Mouse (Mus musculus) spleen, postnatal 0 days (tissue): ENCODE measurements around the gene Krt32. TPM values are rescaled to one million over a fixed set of nuclear protein-coding genes. Genes with fewer than 3 reads are reported as not detected.

ENCODE experiments used
- polyA plus RNA-seq: library from polyadenylated mRNA; unstranded; fragments of >200 nt; fragmentation: Nextera tagmentation; extraction: Ambion mirVana; gene quantifications from 2 replicates; pipeline ENCODE4 v1.2.1, GENCODE M21; 2015

Krt32 gene
- not detected in 2 replicates for polyA plus RNA-seq

GRCm38 (mm10) chr11:100087861-100088260, at the start of gene Krt32:
Gene Krt32 (minus strand): TSS chr11:100088226.

GRCm38 (mm10) chr11:100135731-100136130, 47.7 kb upstream of the Krt32 start, which contains the start of gene Krt15:
Gene Krt15 (minus strand): TSS chr11:100135928.

GRCm38 (mm10) chr11:100121466-100121865, 33.4 kb upstream of the Krt32 start, which contains the start of gene Krt13:
Gene Krt13 (minus strand): TSS chr11:100121566.

DNA sequence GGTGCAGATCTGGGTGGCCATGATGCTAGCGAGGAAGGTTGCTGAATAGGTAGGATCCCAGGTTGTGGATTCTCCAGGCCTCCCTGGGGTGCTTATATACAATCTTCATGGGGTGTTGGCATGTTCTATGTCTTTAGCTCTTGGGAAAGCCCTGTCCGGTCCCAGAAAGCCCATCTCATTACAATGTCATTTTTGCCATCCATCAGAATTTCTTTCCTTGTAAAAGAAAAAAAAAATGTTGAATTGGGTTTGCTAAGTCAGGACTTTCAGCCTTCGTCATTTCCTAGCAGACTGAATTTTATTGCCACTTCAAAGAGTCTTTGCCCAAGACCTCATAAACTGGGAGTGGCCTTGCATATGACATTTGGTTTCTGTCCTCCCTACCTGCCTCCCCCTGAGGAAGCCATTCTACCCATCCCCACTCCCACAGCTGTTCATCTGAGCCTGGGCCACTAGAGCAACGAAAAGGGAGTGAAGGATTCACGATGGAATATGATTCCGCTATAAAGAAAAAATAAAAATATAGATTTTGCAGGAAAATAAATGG, 17.6 kb upstream of the Krt32 start, which contains the start of gene Krt36:
Gene Krt36 (minus strand): TSS at position 51 of the 547 bp plus-strand sequence.

DNA sequence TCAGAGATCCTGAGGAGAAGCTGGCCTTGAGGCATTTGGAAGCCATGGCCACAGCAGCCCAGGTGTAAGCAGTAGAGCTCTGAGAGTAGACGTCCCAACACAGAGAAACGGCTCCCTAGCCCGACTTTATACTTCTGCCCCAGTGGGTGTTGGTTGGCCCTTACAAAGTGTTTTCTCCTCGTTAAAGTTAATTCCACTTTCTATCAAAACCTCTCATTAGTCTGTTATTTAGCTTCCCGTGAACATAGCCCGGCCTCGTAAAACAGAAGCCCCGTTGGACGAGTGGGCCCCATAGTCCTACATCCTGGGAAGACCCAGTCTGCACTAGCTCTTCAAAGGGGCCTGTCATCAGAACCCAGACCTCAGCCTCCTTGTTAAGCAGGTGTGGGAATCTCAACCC, 8.1 kb upstream of the Krt32 start, which contains the start of gene Krt35:
Gene Krt35 (minus strand): TSS at position 101 of the 400 bp plus-strand sequence.

GRCm38 (mm10) chr11:100050451-100050850, 37.6 kb downstream of the Krt32 start, which contains the start of gene Krt31:
Gene Krt31 (minus strand): TSS chr11:100050551.

DNA sequence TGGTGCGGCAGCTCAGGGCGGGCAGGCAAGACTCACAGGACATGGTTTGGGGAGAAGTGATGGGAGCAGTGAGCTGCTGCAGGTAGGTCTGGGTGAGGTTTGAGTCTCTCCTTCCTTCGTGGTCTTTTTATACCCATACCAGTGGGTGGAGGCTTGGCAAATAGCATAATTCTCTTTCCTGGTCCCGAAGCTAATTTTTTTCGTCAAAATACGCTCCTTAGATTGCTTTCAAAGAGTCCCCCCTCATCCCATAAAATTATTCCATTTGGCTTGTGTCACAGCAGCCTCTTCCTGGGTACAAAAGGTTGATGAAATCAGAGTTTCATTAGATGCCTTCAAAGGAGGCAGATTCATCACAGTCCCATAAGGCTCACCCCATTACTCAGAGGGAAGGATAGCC, 46.6 kb downstream of the Krt32 start, which contains the start of gene Krt34:
Gene Krt34 (minus strand): TSS at position 101 of the 400 bp plus-strand sequence.

Other genes with a start within 250 kb of the Krt32 start
- not detected in 2 replicates for gene Krtap4-16, start 236.6 kb downstream of the Krt32 start, polyA plus RNA-seq
- not detected in 2 replicates for gene Gm11568, start 230.3 kb downstream of the Krt32 start, polyA plus RNA-seq
- not detected in 2 replicates for gene Gm11559, start 223.8 kb downstream of the Krt32 start, polyA plus RNA-seq
- not detected in 2 replicates for gene Krtap9-1, start 214.8 kb downstream of the Krt32 start, polyA plus RNA-seq
- gene Gm11567, start 209.0 kb downstream of the Krt32 start, polyA plus RNA-seq: not detected in 2 replicates
- gene Krtap31-1, start 180.3 kb downstream of the Krt32 start, polyA plus RNA-seq: not detected in 2 replicates
- not detected in 2 replicates for gene Gm11565, start 173.5 kb downstream of the Krt32 start, polyA plus RNA-seq
- not detected in 2 replicates for gene Krtap31-2, start 151.9 kb downstream of the Krt32 start, polyA plus RNA-seq
- gene Krtap9-5, start 139.8 kb downstream of the Krt32 start, polyA plus RNA-seq: not detected in 2 replicates
- gene Krtap29-1, start 109.2 kb downstream of the Krt32 start, polyA plus RNA-seq: not detected in 2 replicates
- gene Krtap16-1, start 101.6 kb downstream of the Krt32 start, polyA plus RNA-seq: not detected in 2 replicates
- gene Krtap17-1, start 94.2 kb downstream of the Krt32 start, polyA plus RNA-seq: not detected in 2 replicates
- gene Krt33a, start 72.0 kb downstream of the Krt32 start, polyA plus RNA-seq: not detected in 2 replicates
- gene Krt33b, start 58.4 kb downstream of the Krt32 start, polyA plus RNA-seq: not detected in 2 replicates
- gene Krt34, start 46.7 kb downstream of the Krt32 start, polyA plus RNA-seq: not detected in 2 replicates
- not detected in 2 replicates for gene Krt31, start 37.7 kb downstream of the Krt32 start, polyA plus RNA-seq
- gene Krt35, start 8.0 kb upstream of the Krt32 start, polyA plus RNA-seq: not detected in 2 replicates
- not detected in 2 replicates for gene Krt36, start 17.4 kb upstream of the Krt32 start, polyA plus RNA-seq
- 0.12 and 0.38 TPM in 2 replicates for gene Krt13, start 33.3 kb upstream of the Krt32 start, polyA plus RNA-seq
- gene Krt15, start 47.7 kb upstream of the Krt32 start, polyA plus RNA-seq: 1.00 and 1.1 TPM in 2 replicates
- 39.8 and 40.8 TPM in 2 replicates for gene Krt19, start 60.4 kb upstream of the Krt32 start, polyA plus RNA-seq
- not detected in 2 replicates for gene Krt9, start 105.0 kb upstream of the Krt32 start, polyA plus RNA-seq
- gene Krt14, start 119.3 kb upstream of the Krt32 start, polyA plus RNA-seq: 7.3 and 10.0 TPM in 2 replicates
- not detected in 2 replicates for gene Krt16, start 160.7 kb upstream of the Krt32 start, polyA plus RNA-seq
- gene Krt17, start 172.8 kb upstream of the Krt32 start, polyA plus RNA-seq: 0.35 and 0.47 TPM in 2 replicates
- not detected in 2 replicates for gene Krt42, start 181.6 kb upstream of the Krt32 start, polyA plus RNA-seq
- 1,779 and 1,788 TPM in 2 replicates for gene Eif1, start 231.7 kb upstream of the Krt32 start, polyA plus RNA-seq
- gene Gast, start 246.2 kb upstream of the Krt32 start, polyA plus RNA-seq: not detected in 2 replicates